Mouse (Mus musculus) hindbrain, embryonic 10.5 days (tissue): ENCODE results near the gene Sav1. TPM values are rescaled to one million over a fixed set of nuclear protein-coding genes. Genes with fewer than 3 reads are reported as not detected.

Source experiments
- DNase-seq: peaks from one replicate; pipeline ENCODE4 v3.0.0-alpha.2; 2017; ENCODE audit warnings: low spot score
- H3K27ac ChIP-seq: fragments of 300-500 bp; sonication (generic); 2 replicates; pipeline ENCODE4 v1.5.1; 2016; ENCODE audit warnings: mild to moderate bottlenecking, moderate library complexity
- H3K27me3 ChIP-seq: fragments of 300-500 bp; sonication (generic); 2 replicates; pipeline ENCODE4 v1.6.1; 2016; ENCODE audit warnings: mild to moderate bottlenecking; ENCODE audit not compliant: poor library complexity, insufficient read depth, severe bottlenecking
- H3K36me3 ChIP-seq: fragments of 300-500 bp; sonication (generic); 2 replicates; pipeline ENCODE4 v1.6.1; 2016; ENCODE audit warnings: mild to moderate bottlenecking, moderate library complexity
- H3K4me1 ChIP-seq: fragments of 300-500 bp; sonication (generic); replicated peaks from 2 replicates; pipeline ENCODE4 v1.6.1; 2016; ENCODE audit warnings: mild to moderate bottlenecking
- H3K4me3 ChIP-seq: fragments of 300-500 bp; sonication (generic); 2 replicates; pipeline ENCODE4 v1.5.1; 2016; ENCODE audit warnings: mild to moderate bottlenecking, moderate library complexity
- H3K9me3 ChIP-seq: fragments of 300-500 bp; sonication (generic); 2 replicates; pipeline ENCODE4 v1.6.1; 2016; ENCODE audit warnings: mild to moderate bottlenecking, moderate library complexity
- WGBS: fragments of 180-500 bp; shearing (Covaris S2); methylation state at CpG from one replicate; pipeline ENCODE4 v1.1.7; 2016; 5-methylcytosine and 5-hydroxymethylcytosine counted together
- polyA plus RNA-seq: library from polyadenylated mRNA; unstranded; fragments of >200 nt; fragmentation: Nextera tagmentation; extraction: Ambion mirVana; gene quantifications from 2 replicates; pipeline ENCODE4 v1.2.1, GENCODE M21; 2016

The Sav1 gene
- polyA plus RNA-seq, 1 experiment from 2014 or later, result 5.4 TPM

DNA sequence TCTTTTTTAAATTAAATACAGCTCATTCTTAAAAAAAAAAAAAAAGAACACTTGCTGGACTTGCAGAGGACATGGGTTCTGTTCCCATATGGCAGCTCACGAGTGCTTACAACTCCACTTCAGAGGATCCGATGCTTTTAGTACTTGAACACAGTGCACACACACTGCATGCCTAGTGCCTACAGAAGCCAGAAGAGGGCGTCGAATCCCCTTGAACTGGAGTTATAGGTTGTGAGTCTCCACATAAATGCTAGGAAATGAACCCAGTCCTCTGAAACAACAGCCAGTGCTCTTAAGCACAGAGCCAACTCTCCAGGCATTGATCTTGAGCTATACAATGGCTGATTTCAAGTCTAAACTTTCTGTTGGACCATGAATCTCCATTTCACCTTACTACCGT lies 3.9 kb downstream of the Sav1 start:
- H3K4me3 ChIP-seq, result no peak overlapping the region
- H3K27me3 ChIP-seq, result no peaks in the 10 kb centered on the region
- H3K36me3 ChIP-seq, result peaks cover 52% of the 10 kb centered on the region
- DNase-seq, result no peak
- H3K9me3 ChIP-seq, result no peaks in the 10 kb centered on the region
- peaks cover 29% of the 10 kb centered on the region for H3K4me1 ChIP-seq
- 75% methylated on average over 5 of the region's 5 CpGs for WGBS
- H3K27ac ChIP-seq, result no peak overlapping the region

DNA sequence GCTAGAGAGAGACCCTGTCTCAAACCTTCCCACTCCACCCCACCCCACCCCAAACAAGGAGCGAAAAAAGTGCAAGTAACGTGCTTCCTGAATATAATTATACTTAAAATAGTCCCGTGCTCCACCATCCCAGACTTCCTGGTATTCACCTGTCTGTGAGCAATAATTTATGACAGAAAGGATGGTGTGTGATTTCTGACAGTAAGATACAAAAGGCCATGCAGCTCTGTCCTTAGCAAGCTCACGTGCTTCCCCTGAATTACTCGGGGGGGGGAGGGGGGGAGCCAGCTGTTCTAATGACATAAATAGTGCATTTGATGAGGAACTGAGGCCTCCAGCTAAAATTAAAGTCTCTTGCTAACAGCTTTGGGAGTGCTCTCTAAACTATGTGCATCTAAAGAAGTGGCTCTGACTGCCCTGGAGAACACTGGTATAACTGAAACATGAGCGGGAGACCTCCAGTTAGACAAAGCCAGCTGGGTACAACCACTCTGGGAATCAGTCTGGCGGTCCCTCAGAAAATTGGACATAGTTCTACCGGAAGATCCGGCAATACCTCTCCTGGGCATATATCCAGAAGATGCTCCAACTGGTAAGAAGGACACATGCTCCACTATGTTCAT lies 9.3 kb downstream of the Sav1 start:
- Histone ChIP-seq H3K27me3 (no peaks in the 10 kb centered on the region), H3K36me3 (peaks cover 75% of the 10 kb centered on the region), H3K27ac (no peak overlapping the region), H3K9me3 (no peaks in the 10 kb centered on the region), H3K4me1 (0 out of 2 replicates have a peak, but pooled peaks cover 11% of the 10 kb centered on the region), H3K4me3 (no peak overlapping the region)
- no peak for DNase-seq
- 87% methylated on average over 9 of the region's 9 CpGs for WGBS

DNA sequence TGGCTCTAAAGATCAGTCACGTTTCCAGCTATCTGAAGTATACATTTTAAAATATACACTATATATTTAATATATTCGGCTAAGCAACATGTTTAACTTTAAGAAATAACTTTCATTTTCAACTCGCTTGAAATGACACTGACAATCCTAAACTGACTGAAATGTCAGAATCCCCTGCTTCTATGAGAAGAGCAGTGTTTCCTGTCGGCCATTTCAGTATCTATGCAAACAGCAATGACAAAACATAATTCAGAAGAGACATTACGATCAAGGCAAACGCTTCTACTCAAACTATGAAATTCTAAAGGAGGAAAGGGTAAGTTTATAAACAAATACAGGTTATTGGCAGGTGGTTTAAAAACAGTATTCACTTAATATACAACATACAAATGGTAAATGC lies 10.1 kb downstream of the Sav1 start:
- H3K4me1 ChIP-seq, result 0 out of 2 replicates have a peak, but pooled peaks cover 11% of the 10 kb centered on the region
- H3K36me3 ChIP-seq, result peaks cover 75% of the 10 kb centered on the region
- no peak overlapping the region for H3K27ac ChIP-seq
- H3K9me3 ChIP-seq, result no peaks in the 10 kb centered on the region
- H3K27me3 ChIP-seq, result no peaks in the 10 kb centered on the region
- H3K4me3 ChIP-seq, result no peak overlapping the region
- no peak for DNase-seq
- WGBS, result 89% methylated on average over 6 of the region's 6 CpGs

DNA sequence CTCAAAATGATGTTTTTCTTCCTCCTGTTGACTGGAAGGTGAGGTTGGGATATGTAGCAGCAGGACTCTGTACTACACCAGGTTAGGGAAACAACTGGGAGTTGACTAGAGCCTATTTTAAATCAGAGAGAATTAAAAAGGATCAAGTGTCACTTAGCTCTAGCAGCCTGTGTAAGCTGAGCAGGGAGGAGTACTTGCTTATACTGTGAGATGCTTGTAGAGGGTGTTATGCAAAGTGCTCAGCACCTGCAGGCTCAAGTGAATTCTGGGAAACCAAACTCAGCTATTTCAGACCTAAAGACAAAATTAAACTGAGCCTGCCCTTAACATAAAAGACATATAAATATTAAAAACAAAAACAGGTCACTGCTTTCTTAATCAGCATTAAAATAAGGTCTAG lies 13.1 kb downstream of the Sav1 start:
- 0 out of 2 replicates have a peak, but pooled peaks cover 9% of the 10 kb centered on the region for H3K4me1 ChIP-seq
- peaks cover 81% of the 10 kb centered on the region for H3K36me3 ChIP-seq
- H3K9me3 ChIP-seq, result no peaks in the 10 kb centered on the region
- no peaks in the 10 kb centered on the region for H3K27me3 ChIP-seq
- H3K4me3 ChIP-seq, result no peak overlapping the region
- H3K27ac ChIP-seq, result no peak overlapping the region
- no peak for DNase-seq

DNA sequence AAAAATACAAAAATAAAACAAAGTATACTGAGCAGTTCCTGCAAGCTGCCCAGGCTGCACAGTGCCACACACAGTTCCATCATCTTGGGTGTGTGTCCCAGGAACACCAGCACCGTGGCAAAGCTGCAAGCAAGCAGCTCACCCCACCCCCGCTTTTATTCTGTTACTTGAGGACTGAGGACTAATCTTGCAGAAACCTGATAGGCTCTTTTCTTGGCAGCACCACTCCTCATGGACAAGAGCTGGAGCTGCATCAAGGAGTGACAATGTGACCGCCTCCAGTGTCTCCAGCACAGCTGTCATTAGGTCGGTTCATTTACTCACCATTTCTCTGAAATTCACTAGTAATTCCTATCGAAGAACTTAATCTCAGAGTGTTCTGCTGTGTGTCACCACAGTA lies 18.6 kb downstream of the Sav1 start:
- peaks cover 98% of the 10 kb centered on the region for H3K36me3 ChIP-seq
- H3K4me1 ChIP-seq, result no peaks in the 10 kb centered on the region
- H3K4me3 ChIP-seq, result no peak overlapping the region
- H3K27ac ChIP-seq, result no peak overlapping the region
- WGBS, result 80% methylated on average over 5 of the region's 5 CpGs
- DNase-seq, result no peak
- H3K27me3 ChIP-seq, result no peaks in the 10 kb centered on the region
- H3K9me3 ChIP-seq, result no peaks in the 10 kb centered on the region

DNA sequence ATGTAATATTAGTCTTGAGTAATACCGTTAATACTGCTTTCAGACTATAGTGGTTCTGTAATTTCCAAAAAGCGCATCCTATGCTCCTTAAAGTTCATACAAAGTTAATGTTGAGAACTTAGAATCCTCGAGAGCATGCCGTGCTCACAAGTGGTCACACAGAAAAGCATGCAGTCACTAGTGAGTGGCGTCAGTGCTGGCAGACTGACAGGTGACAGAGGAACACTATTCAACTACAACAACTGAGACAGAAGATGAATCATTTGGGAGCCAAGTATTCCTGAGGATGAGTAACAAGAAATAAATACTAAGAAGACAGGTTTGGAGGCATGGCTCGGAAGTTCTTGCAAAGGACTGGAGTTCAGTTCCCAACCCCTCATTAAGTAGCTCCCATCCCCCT lies 19.7 kb downstream of the Sav1 start:
- Histone ChIP-seq H3K4me3 (no peak overlapping the region), H3K4me1 (no peaks in the 10 kb centered on the region), H3K27me3 (no peaks in the 10 kb centered on the region), H3K36me3 (peaks cover 98% of the 10 kb centered on the region), H3K27ac (no peak overlapping the region), H3K9me3 (no peaks in the 10 kb centered on the region)
- whole genome bisulfite sequencing, result 93% methylated on average over 6 of the region's 6 CpGs
- no peak for DNase-seq

DNA sequence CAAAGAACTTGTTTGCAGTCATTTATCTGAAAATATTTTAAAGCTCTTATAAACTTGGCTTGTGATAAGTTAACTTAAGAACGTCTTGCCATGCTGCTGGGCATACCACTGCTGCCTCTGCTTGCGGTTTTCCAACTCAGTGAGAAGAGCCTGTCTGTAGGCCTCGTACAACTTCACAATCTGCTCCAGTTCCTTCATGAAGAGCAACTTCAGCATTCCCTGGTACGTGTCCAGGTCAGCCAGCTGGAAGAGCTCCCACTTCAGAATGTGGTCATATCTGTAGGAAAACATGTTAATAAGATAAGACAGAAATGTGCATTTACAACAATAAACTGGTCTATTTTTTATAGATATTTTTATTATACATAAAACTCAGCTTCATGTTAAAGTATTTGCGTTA lies 20.7 kb downstream of the Sav1 start:
- no peak overlapping the region for H3K27ac ChIP-seq
- DNase-seq, result no peak
- 94% methylated on average over 5 of the region's 5 CpGs for WGBS
- H3K4me3 ChIP-seq, result no peak overlapping the region
- no peaks in the 10 kb centered on the region for H3K9me3 ChIP-seq
- no peaks in the 10 kb centered on the region for H3K27me3 ChIP-seq
- H3K36me3 ChIP-seq, result peaks cover 98% of the 10 kb centered on the region
- H3K4me1 ChIP-seq, result no peaks in the 10 kb centered on the region

DNA sequence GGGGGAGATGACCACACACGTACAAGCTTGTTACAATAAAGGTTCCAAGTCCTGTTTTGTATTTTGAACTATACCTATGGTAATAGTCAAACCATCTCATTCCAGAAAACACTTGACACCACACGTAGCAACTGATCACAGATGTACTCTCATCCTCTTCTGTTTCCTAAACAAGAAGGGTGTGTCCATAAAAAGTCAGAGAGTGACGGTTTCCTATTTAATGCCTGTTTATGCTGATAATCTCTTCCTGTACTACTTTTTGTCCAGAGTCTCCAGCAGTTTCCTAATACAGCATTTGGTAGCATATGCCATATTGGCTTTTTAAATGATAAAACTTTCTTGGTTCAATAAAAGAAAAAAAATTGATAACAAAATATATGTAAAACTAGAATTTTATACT lies 21.2 kb downstream of the Sav1 start:
- Histone ChIP-seq H3K4me3 (no peak overlapping the region), H3K36me3 (peaks cover 98% of the 10 kb centered on the region), H3K9me3 (no peaks in the 10 kb centered on the region), H3K27me3 (no peaks in the 10 kb centered on the region), H3K27ac (no peak overlapping the region), H3K4me1 (no peaks in the 10 kb centered on the region)
- WGBS, result 89% methylated on average over 3 of the region's 3 CpGs
- no peak for DNase-seq

DNA sequence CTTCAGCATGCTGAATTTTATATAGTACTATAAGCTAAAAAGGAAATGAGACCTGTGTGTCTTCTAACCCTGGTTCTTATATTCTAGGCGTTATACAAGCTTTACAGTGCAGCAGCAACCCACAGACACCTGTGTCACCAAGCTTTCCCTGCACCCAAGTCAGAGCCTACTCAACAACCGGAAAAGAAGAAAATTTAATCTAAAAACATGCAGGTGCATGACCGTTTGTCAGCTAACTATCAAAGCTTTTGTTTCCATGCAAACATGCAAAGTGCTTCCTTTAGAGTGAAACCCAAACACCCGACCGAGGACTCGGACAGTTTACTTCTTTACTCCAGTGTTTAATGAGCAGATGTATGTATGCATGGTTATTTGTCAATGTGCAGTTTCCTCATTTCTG lies 23.7 kb downstream of the Sav1 start:
- no peaks in the 10 kb centered on the region for H3K9me3 ChIP-seq
- peaks cover 94% of the 10 kb centered on the region for H3K36me3 ChIP-seq
- no peaks in the 10 kb centered on the region for H3K27me3 ChIP-seq
- no peak for DNase-seq
- no peaks in the 10 kb centered on the region for H3K4me1 ChIP-seq
- H3K27ac ChIP-seq, result no peak overlapping the region
- no peak overlapping the region for H3K4me3 ChIP-seq
- WGBS, result 89% methylated on average over 6 of the region's 6 CpGs

DNA sequence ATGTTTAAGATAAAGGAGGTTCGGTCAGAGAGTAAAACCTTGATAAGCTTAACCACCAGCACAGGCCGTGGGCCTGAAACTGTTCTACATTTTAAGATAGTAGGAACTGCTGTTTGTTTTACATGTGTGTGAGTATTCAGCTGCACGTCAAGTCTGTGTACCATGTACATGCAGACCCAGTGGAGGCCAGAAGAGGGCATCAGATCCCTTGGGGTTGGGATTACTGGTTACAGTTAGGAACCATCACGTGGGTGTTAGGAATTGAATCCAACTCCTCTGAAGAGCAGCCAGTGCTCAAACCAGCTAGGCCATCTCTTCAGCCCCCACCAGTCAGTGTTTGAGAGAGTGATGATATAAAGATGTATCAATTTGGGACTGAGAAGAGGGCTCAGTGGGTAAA lies 24.3 kb downstream of the Sav1 start:
- Histone ChIP-seq H3K27ac (no peak overlapping the region), H3K27me3 (no peaks in the 10 kb centered on the region), H3K4me1 (no peaks in the 10 kb centered on the region), H3K36me3 (peaks cover 90% of the 10 kb centered on the region), H3K4me3 (no peak overlapping the region), H3K9me3 (no peaks in the 10 kb centered on the region)
- DNase-seq, result peak; percentile 43
- 73% methylated on average over 4 of the region's 4 CpGs for WGBS

DNA sequence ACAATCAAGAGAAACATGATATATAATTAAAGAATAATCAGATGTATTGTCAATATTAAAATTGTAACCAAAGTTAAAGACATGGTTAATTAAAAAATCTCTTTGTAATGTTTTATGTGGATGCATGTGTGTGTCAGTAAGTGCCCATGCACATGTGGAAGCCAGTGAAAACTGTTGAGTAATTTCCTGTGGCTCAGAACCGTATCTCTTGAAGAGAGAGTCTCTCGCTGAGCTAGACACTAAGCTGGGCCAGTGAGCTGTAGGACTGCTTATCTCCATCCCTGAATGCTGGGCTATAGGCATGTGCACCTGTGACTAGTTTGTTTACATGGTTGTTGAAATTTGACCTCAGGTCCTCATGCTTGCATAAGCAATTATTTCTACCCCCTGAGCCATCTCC lies 29.4 kb downstream of the Sav1 start:
- no peak overlapping the region for H3K4me3 ChIP-seq
- H3K36me3 ChIP-seq, result peaks cover 63% of the 10 kb centered on the region
- H3K4me1 ChIP-seq, result no peaks in the 10 kb centered on the region
- WGBS, result 93% methylated on average over 2 of the region's 2 CpGs
- H3K27me3 ChIP-seq, result no peaks in the 10 kb centered on the region
- H3K27ac ChIP-seq, result no peak overlapping the region
- H3K9me3 ChIP-seq, result no peaks in the 10 kb centered on the region
- no peak for DNase-seq

DNA sequence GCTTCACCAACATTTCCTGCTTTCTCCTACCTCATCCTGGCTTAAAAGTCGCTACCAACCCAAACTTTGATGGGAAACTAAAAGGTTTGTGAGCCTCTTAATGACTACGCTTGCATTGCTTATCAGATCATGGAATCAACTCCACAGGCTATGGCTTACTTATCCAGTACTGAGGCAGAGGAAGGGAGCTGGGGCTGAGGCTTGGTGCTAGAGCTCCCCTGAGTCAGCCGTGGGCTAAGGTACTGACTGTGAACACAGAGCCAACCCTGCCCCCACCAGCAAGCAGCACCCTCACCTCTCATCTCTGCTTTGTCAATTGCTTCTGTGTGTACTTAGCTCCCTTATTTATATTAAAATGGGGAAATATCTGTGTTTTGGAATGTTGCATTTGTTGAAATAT lies 39.3 kb downstream of the Sav1 start:
- Histone ChIP-seq H3K36me3 (peaks cover 27% of the 10 kb centered on the region), H3K27ac (no peak overlapping the region), H3K9me3 (no peaks in the 10 kb centered on the region), H3K4me1 (no peaks in the 10 kb centered on the region), H3K4me3 (no peak overlapping the region), H3K27me3 (no peaks in the 10 kb centered on the region)
- no peak for DNase-seq
- WGBS, result 80% methylated on average over 3 of the region's 3 CpGs

DNA sequence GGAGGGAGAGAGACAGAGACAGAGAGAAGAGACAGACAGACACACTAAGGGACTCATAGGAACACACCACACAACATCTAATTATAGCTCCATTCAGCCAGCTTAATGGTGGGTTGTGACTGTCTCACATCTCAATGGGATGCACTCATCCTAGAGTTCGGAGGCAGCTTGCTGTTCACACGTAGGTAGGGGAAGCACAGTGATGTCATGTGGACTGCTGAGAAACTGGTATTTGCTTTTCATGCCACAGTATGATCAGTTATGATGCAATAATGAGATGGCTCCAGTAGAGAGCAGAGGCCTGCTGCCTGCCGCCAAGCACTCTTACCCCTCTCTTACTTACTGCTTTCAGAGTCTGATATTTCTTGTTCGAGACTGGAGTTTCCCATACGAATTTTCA lies 40.9 kb downstream of the Sav1 start:
- Histone ChIP-seq H3K4me3 (no peak overlapping the region), H3K4me1 (no peaks in the 10 kb centered on the region), H3K27me3 (no peaks in the 10 kb centered on the region), H3K27ac (no peak overlapping the region), H3K9me3 (no peaks in the 10 kb centered on the region), H3K36me3 (peaks cover 27% of the 10 kb centered on the region)
- no peak for DNase-seq
- WGBS, result 93% methylated on average over 5 of the region's 5 CpGs
